Comparison of ENCODE assay signal across 24 mouse cellular contexts in the genomic region with DNA sequence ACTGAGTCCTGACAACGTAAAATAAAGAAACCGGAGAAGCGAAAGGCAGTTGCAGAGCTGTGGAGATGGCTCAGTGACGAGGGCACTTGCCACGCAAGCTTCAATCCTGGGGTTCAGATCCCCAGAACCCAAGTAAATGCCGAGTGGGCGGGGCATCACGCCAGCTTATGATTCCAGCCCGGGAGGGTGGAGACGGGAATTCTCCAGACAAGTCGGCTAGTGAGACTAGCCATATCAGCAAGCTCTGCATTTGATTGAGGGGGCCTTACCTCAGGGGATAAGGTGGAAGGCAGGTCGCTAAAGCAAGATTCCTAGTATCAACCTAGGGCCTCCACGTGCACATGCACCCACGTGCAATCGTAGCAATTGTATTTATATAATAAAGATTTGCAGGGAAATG.
"Had no signal": no experiment of that assay in that cellular context is flagged by ENCODE, and none has a peak within 500 bp of the region (broad histone marks: within the 10 kb centered on the region; RNA-seq: fewer than 3 reads in every experiment).

No protein-coding gene starts in this region.

- H3K4me1 ChIP-seq: limb, embryonic 12.5 days; limb, embryonic 15.5 days; megakaryocyte, embryonic 14.5 days; midbrain, embryonic 10.5 days; midbrain, embryonic 13.5 days; neural tube, embryonic 13.5 days had no signal

- H3K36me3 ChIP-seq: limb, embryonic 12.5 days; limb, embryonic 15.5 days; midbrain, embryonic 10.5 days; midbrain, embryonic 13.5 days; neural tube, embryonic 13.5 days had no signal

- H3K4me3 ChIP-seq: left cerebral cortex, adult 2 months; limb, embryonic 12.5 days; limb, embryonic 15.5 days; megakaryocyte, embryonic 14.5 days; midbrain, embryonic 10.5 days; midbrain, embryonic 13.5 days; myocyte; neural tube, embryonic 13.5 days had no signal

- H3K27me3 ChIP-seq: limb, embryonic 12.5 days; limb, embryonic 15.5 days; megakaryocyte, embryonic 14.5 days; midbrain, embryonic 13.5 days; neural tube, embryonic 13.5 days had no signal

- H3K27ac ChIP-seq: kidney, postnatal 0 days; left cerebral cortex, adult 2 months; limb, embryonic 12.5 days; limb, embryonic 15.5 days; liver, embryonic 14.5 days; midbrain, embryonic 10.5 days; midbrain, embryonic 13.5 days; neural tube, embryonic 13.5 days; stomach, postnatal 0 days had no signal

- H3K9ac ChIP-seq: limb, embryonic 12.5 days; limb, embryonic 15.5 days; liver, embryonic 14.5 days; liver, postnatal 0 days; lung, embryonic 14.5 days; midbrain, embryonic 13.5 days; neural tube, embryonic 13.5 days had no signal

- ATAC-seq: liver, postnatal 0 days; lung, postnatal 0 days; midbrain, embryonic 13.5 days; midbrain, embryonic 16.5 days had no signal

- H3K4me2 ChIP-seq: limb, embryonic 12.5 days; limb, embryonic 15.5 days; liver, embryonic 11.5 days; lung, embryonic 14.5 days; midbrain, embryonic 13.5 days; neural tube, embryonic 13.5 days had no signal

- H3K9me3 ChIP-seq: limb, embryonic 15.5 days; midbrain, embryonic 10.5 days; neural tube, embryonic 13.5 days had no signal

- DNase-seq: kidney, adult 2 months; kidney, postnatal 36 days; layer of hippocampus, postnatal 36 days; left cerebral cortex, postnatal 4 days; liver, postnatal 0 days; lung, embryonic 14.5 days; right cerebral cortex, postnatal 14 days; right cerebral cortex, postnatal 4 days; thymus, adult 18-20 months; thymus, postnatal 36 days had no signal
